ENCODE assay signal across 30 mouse cellular contexts in genomic region chr16:22431773-22432172, GRCm38 (mm10). TPM values are rescaled to one million over a fixed set of nuclear protein-coding genes. Genes with fewer than 3 reads are reported as not detected.
DNase-seq lines count a peak whose midpoint lies in the region; ATAC-seq and TF ChIP-seq lines count a peak whose summit lies in the region.
"Had no signal": no experiment of that assay in that cellular context is flagged by ENCODE, and none has a peak within 500 bp of the region (broad histone marks: within the 10 kb centered on the region; RNA-seq: fewer than 3 reads in every experiment).

No protein-coding gene starts in this region.

- TF ChIP-seq EP300 in MEL (IDR thresholded peaks at IDR 0.05; ENCODE audit: low read depth in 1 of 2, low read length in 2 of 2): peak; percentile 37 to 64; a peak in 3 of 4 replicates

- ATAC-seq in lung, embryonic 15.5 days (ENCODE audit: borderline replicate concordance, extremely low read depth, low FRiP score, low TSS enrichment): no peak
- ATAC-seq: forebrain, embryonic 16.5 days; intestine, embryonic 15.5 days; lung, postnatal 0 days; midbrain, embryonic 13.5 days had no signal

- DNase-seq in lung, postnatal 25 days (ENCODE audit: low spot score): no peak
- peak; percentile 76 for DNase-seq in MEL (ENCODE audit: low read depth, low spot score)
- DNase-seq in induced T-regulatory cell, adult 2 months (ENCODE audit: low read depth): peak; percentile 73
- no peak for DNase-seq in left cerebral cortex, adult 9 months (ENCODE audit: low spot score in 2 of 2)
- DNase-seq in heart, adult 8-10 months (ENCODE audit: low spot score): no peak
- DNase-seq in urinary bladder, postnatal 14 days (ENCODE audit: low spot score): no peak
- no peak for DNase-seq in ovary, postnatal 36 days (ENCODE audit: low spot score)
- DNase-seq: adrenal gland, postnatal 10 days; cerebellum, adult 9-10 months; gastrocnemius, postnatal 14 days; heart, adult 18-20 months; heart, postnatal 14 days; kidney, adult 8-10 months; kidney, postnatal 10 days; liver; right cerebral cortex, postnatal 25 days; spleen, adult 18-20 months; thymus, postnatal 4 days had no signal

- peak overlapping the region; percentile 46; the same call in 1 of the 2 replicates for H3K4me2 ChIP-seq in lung, embryonic 15.5 days
- H3K4me2 ChIP-seq: embryonic facial prominence, embryonic 15.5 days; heart, embryonic 13.5 days; hindbrain, embryonic 14.5 days; intestine, embryonic 15.5 days; liver, embryonic 15.5 days; midbrain, embryonic 13.5 days; stomach, embryonic 15.5 days had no signal

- H3K4me3 ChIP-seq in lung, embryonic 15.5 days: no peak overlapping the region
- peak overlapping the region in 1 of 2 experiments; percentile 19; a peak in 2 of 4 replicates for H3K4me3 ChIP-seq in MEL (ENCODE audit: control insufficient read depth in 1 of 2, insufficient read depth in 1 of 2, low read depth in 2 of 2, low read length in 2 of 2)
- H3K4me3 ChIP-seq: embryonic facial prominence, embryonic 15.5 days; heart, embryonic 13.5 days; intestine, embryonic 15.5 days; limb, embryonic 10.5 days; liver, embryonic 15.5 days; megakaryocyte, embryonic 14.5 days; midbrain, embryonic 13.5 days; stomach, embryonic 15.5 days had no signal

- no peaks in the 10 kb centered on the region for H3K27me3 ChIP-seq in lung, embryonic 15.5 days
- no peaks in the 10 kb centered on the region for H3K27me3 ChIP-seq in MEL (ENCODE audit: control insufficient read depth in 1 of 2, insufficient read depth in 2 of 2, low read length in 2 of 2)
- H3K27me3 ChIP-seq: embryonic facial prominence, embryonic 15.5 days; intestine, embryonic 15.5 days; megakaryocyte, embryonic 14.5 days; stomach, embryonic 15.5 days had no signal

- no peaks in the 10 kb centered on the region for H3K79me2 ChIP-seq in MEL (ENCODE audit: control insufficient read depth, insufficient read depth, low read length, poor library complexity)

- H3K9me3 ChIP-seq in lung, embryonic 15.5 days: no peaks in the 10 kb centered on the region
- no peaks in the 10 kb centered on the region for H3K9me3 ChIP-seq in MEL (replicated peaks; ENCODE audit: insufficient read depth, low read length)
- H3K9me3 ChIP-seq: embryonic facial prominence, embryonic 15.5 days; heart, embryonic 13.5 days; intestine, embryonic 15.5 days; limb, embryonic 10.5 days; liver, embryonic 15.5 days; megakaryocyte, embryonic 14.5 days; midbrain, embryonic 13.5 days; stomach, embryonic 15.5 days had no signal

- 0 out of 2 replicates have a peak overlapping the region, but pooled peaks have one; percentile 16 for H3K9ac ChIP-seq in lung, embryonic 15.5 days
- H3K9ac ChIP-seq in MEL (ENCODE audit: control insufficient read depth, low read depth, low read length, poor library complexity, severe bottlenecking): no peak overlapping the region
- H3K9ac ChIP-seq: embryonic facial prominence, embryonic 15.5 days; heart, embryonic 13.5 days; hindbrain, embryonic 14.5 days; intestine, embryonic 15.5 days; liver, embryonic 15.5 days; midbrain, embryonic 13.5 days; stomach, embryonic 15.5 days had no signal

- peak overlapping the region; percentile 70; the same call in 1 of the 2 replicates for H3K27ac ChIP-seq in lung, embryonic 15.5 days
- peak overlapping the region; percentile 53 for H3K27ac ChIP-seq in MEL (ENCODE audit: control insufficient read depth, low read depth, low read length)
- H3K27ac ChIP-seq: embryonic facial prominence, embryonic 15.5 days; heart, embryonic 13.5 days; hindbrain, embryonic 14.5 days; intestine, embryonic 15.5 days; limb, embryonic 10.5 days; liver, embryonic 15.5 days; midbrain, embryonic 13.5 days; stomach, embryonic 15.5 days had no signal

- TF ChIP-seq RAD21 in MEL (IDR thresholded peaks at IDR 0.05; ENCODE audit: low read depth, low read length): no peak

- 60% methylated on average over 12 of the region's 12 CpGs for WGBS in lung, embryonic 15.5 days

- peaks cover 34% of the 10 kb centered on the region for H3K4me1 ChIP-seq in lung, embryonic 15.5 days
- peaks cover 4 to 12% of the 10 kb centered on the region in 2 experiments for H3K4me1 ChIP-seq in MEL (ENCODE audit: control insufficient read depth in 1 of 2, insufficient read depth in 2 of 2, low read length in 2 of 2)

- peaks cover 6% of the 10 kb centered on the region; the same call in 1 of the 2 replicates for H3K36me3 ChIP-seq in lung, embryonic 15.5 days
- peaks cover 0 to 23% of the 10 kb centered on the region in 2 experiments; a peak in 2 of 4 replicates for H3K36me3 ChIP-seq in MEL (ENCODE audit: control insufficient read depth in 1 of 2, insufficient read depth in 2 of 2, low read length in 2 of 2)
- H3K36me3 ChIP-seq: embryonic facial prominence, embryonic 15.5 days; intestine, embryonic 15.5 days; liver, embryonic 15.5 days; midbrain, embryonic 13.5 days; stomach, embryonic 15.5 days had no signal

- TF ChIP-seq POLR2A in MEL (IDR thresholded peaks at IDR 0.05; ENCODE audit: control insufficient read depth in 1 of 2, insufficient read depth in 1 of 2, low read depth in 1 of 2, low read length in 2 of 2, poor library complexity in 1 of 2): no peak

- TF ChIP-seq CTCF in MEL (IDR thresholded peaks at IDR 0.05 in 2 of 3, conservative IDR thresholded peaks at IDR 0.05 in 1 of 3; ENCODE audit: control insufficient read depth in 1 of 3, insufficient read depth in 1 of 3, low read depth in 2 of 3, low read length in 3 of 3, poor library complexity in 1 of 3, severe bottlenecking in 1 of 3): no peak

TF ChIP-seq in MEL, 35 proteins besides CTCF, POLR2A, EP300 and RAD21:
- 0 out of 2 replicates have a peak, but pooled peaks have one; percentile 58 for TF ChIP-seq SIN3A (IDR thresholded peaks at IDR 0.05; ENCODE audit: low read length)
- no peak for TF ChIP-seq CHD2 (IDR thresholded peaks at IDR 0.05; ENCODE audit: low read length)
- no peak for TF ChIP-seq ZC3H11A (IDR thresholded peaks at IDR 0.05; ENCODE audit: low read depth, low read length)
- TF ChIP-seq MYC (IDR thresholded peaks at IDR 0.05; ENCODE audit: low read depth, low read length): no peak
- no peak for TF ChIP-seq MAX (IDR thresholded peaks at IDR 0.05; ENCODE audit: low read length)
- 0 out of 2 replicates have a peak, but pooled peaks have one; percentile 19 for TF ChIP-seq ETS1 (IDR thresholded peaks at IDR 0.05; ENCODE audit: low read depth, low read length)
- peak; percentile 65 for TF ChIP-seq RCOR1 (IDR thresholded peaks at IDR 0.05; ENCODE audit: low read depth, low read length)
- TF ChIP-seq MAZ (IDR thresholded peaks at IDR 0.05; ENCODE audit: low read depth, low read length): no peak
- 0 out of 2 replicates have a peak, but pooled peaks have one; percentile 8 for TF ChIP-seq TCF12 (IDR thresholded peaks at IDR 0.05; ENCODE audit: low read depth, low read length)
- 0 out of 2 replicates have a peak, but pooled peaks have one; percentile 23 for TF ChIP-seq MXI1 (IDR thresholded peaks at IDR 0.05; ENCODE audit: low read depth, low read length)
- peak; percentile 73 for TF ChIP-seq ELF1 (IDR thresholded peaks at IDR 0.05; ENCODE audit: low read depth, low read length)
- TF ChIP-seq GATA1 (IDR thresholded peaks at IDR 0.05; ENCODE audit: low read depth, low read length): peak; percentile 95
- TF ChIP-seq UBTF (IDR thresholded peaks at IDR 0.05; ENCODE audit: borderline replicate concordance, insufficient read depth, low read depth, low read length): no peak
- TF ChIP-seq ZNF384 (IDR thresholded peaks at IDR 0.05; ENCODE audit: low read depth, low read length): peak; percentile 98
- TF ChIP-seq MEF2A (IDR thresholded peaks at IDR 0.05; ENCODE audit: extremely low read depth, insufficient replicate concordance, low read depth, low read length, poor library complexity, severe bottlenecking): no peak
TF ChIP-seq in MEL: peak in this region for 8.

RNA-seq across cellular contexts. Expression of gene Etv5, which starts 7.7 kb away (rescaled TPM):
- polyA plus RNA-seq in lung, embryonic 15.5 days (2015; fragmentation: Nextera tagmentation; extraction: Ambion mirVana): 167 TPM in 2 replicates
- total RNA-seq in MEL (2012; rRNA removed): 8.2 and 11.1 TPM in 2 replicates
- 10 to 100 TPM in 1 of 2 experiments, not detected in 1; 18.3 TPM for polyA plus RNA-seq in MEL (2012; ENCODE audit: insufficient read depth in 1 of 2, insufficient read length in 2 of 2, low read depth in 1 of 2, low replicate concordance in 2 of 2, missing spikeins in 1 of 2)
- 1 to 10 TPM; 8.8 to 9.8 (median 9.3) TPM for total RNA-seq in heart, adult 8-10 months (2022)

Comparison
In these comparisons a context has a peak if more than half of its experiments do, and no peak if none do; other contexts are left out.
1. DNase-seq: peak in MEL (single experiment) and induced T-regulatory cell, adult 2 months (single experiment); none in lung, postnatal 25 days (single experiment), left cerebral cortex, adult 9 months (0 of 2), heart, adult 8-10 months (single experiment), urinary bladder, postnatal 14 days (single experiment) and ovary, postnatal 36 days (single experiment).